ENCODE assay signal across 27 mouse cellular contexts in genomic region chr13:23166471-23166870, GRCm38 (mm10). TPM values are rescaled to one million over a fixed set of nuclear protein-coding genes. Genes with fewer than 3 reads are reported as not detected.
"Had no signal": no experiment of that assay in that cellular context is flagged by ENCODE, and none has a peak within 500 bp of the region (broad histone marks: within the 10 kb centered on the region; RNA-seq: fewer than 3 reads in every experiment).

No protein-coding gene starts in this region.

RNA-seq across cellular contexts. Expression of gene Vmn1r219, which starts 7.4 kb away (rescaled TPM):
- polyA plus RNA-seq: heart, embryonic 11.5 days; heart, embryonic 12.5 days; heart, embryonic 13.5 days; heart, embryonic 14.5 days; heart, embryonic 15.5 days; heart, postnatal 0 days; hindbrain, embryonic 11.5 days; hindbrain, embryonic 12.5 days; hindbrain, embryonic 13.5 days; hindbrain, embryonic 14.5 days; hindbrain, embryonic 15.5 days; hindbrain, embryonic 16.5 days; hindbrain, postnatal 0 days; inflammation-experienced regulatory T-cells, adult 6 months; intestine, embryonic 15.5 days; intestine, embryonic 16.5 days; kidney, adult 2 months; kidney, embryonic 15.5 days; kidney, embryonic 16.5 days; kidney, postnatal 0 days; large intestine, adult 2 months had no signal

RNA-seq across cellular contexts. Expression of gene Vmn1r220, which starts 21.3 kb away (rescaled TPM):
- polyA plus RNA-seq: heart, embryonic 10.5 days; heart, embryonic 11.5 days; heart, embryonic 12.5 days; heart, embryonic 13.5 days; heart, embryonic 14.5 days; heart, embryonic 15.5 days; heart, embryonic 16.5 days; heart, postnatal 0 days; hindbrain, embryonic 10.5 days; hindbrain, embryonic 11.5 days; hindbrain, embryonic 12.5 days; hindbrain, embryonic 13.5 days; hindbrain, embryonic 14.5 days; hindbrain, embryonic 15.5 days; hindbrain, embryonic 16.5 days; hindbrain, postnatal 0 days; inflammation-experienced regulatory T-cells, adult 6 months; intestine, embryonic 14.5 days; intestine, embryonic 15.5 days; intestine, embryonic 16.5 days; intestine, postnatal 0 days; kidney, adult 2 months; kidney, embryonic 14.5 days; kidney, embryonic 15.5 days; kidney, embryonic 16.5 days; kidney, postnatal 0 days; large intestine, adult 2 months had no signal

RNA-seq across cellular contexts. Expression of gene Vmn1r218, which starts 33.5 kb away (rescaled TPM):
- polyA plus RNA-seq: heart, embryonic 10.5 days; heart, embryonic 11.5 days; heart, embryonic 12.5 days; heart, embryonic 13.5 days; heart, embryonic 14.5 days; heart, embryonic 15.5 days; heart, embryonic 16.5 days; heart, postnatal 0 days; hindbrain, embryonic 10.5 days; hindbrain, embryonic 11.5 days; hindbrain, embryonic 12.5 days; hindbrain, embryonic 13.5 days; hindbrain, embryonic 14.5 days; hindbrain, embryonic 15.5 days; hindbrain, embryonic 16.5 days; hindbrain, postnatal 0 days; intestine, embryonic 14.5 days; intestine, embryonic 15.5 days; intestine, embryonic 16.5 days; intestine, postnatal 0 days; kidney, adult 2 months; kidney, embryonic 14.5 days; kidney, embryonic 15.5 days; kidney, embryonic 16.5 days; kidney, postnatal 0 days; large intestine, adult 2 months had no signal

RNA-seq across cellular contexts. Expression of gene Vmn1r221, which starts 47.5 kb away (rescaled TPM):
- polyA plus RNA-seq: heart, embryonic 10.5 days; heart, embryonic 11.5 days; heart, embryonic 12.5 days; heart, embryonic 13.5 days; heart, embryonic 14.5 days; heart, embryonic 15.5 days; heart, embryonic 16.5 days; heart, postnatal 0 days; hindbrain, embryonic 10.5 days; hindbrain, embryonic 11.5 days; hindbrain, embryonic 12.5 days; hindbrain, embryonic 13.5 days; hindbrain, embryonic 14.5 days; hindbrain, embryonic 15.5 days; hindbrain, embryonic 16.5 days; hindbrain, postnatal 0 days; inflammation-experienced regulatory T-cells, adult 6 months; intestine, embryonic 14.5 days; intestine, embryonic 15.5 days; intestine, embryonic 16.5 days; intestine, postnatal 0 days; kidney, adult 2 months; kidney, embryonic 14.5 days; kidney, embryonic 15.5 days; kidney, embryonic 16.5 days; kidney, postnatal 0 days; large intestine, adult 2 months had no signal

RNA-seq across cellular contexts. Expression of gene Vmn1r217, which starts 48.4 kb away (rescaled TPM):
- polyA plus RNA-seq: heart, embryonic 10.5 days; heart, embryonic 11.5 days; heart, embryonic 12.5 days; heart, embryonic 13.5 days; heart, embryonic 14.5 days; heart, embryonic 15.5 days; heart, embryonic 16.5 days; heart, postnatal 0 days; hindbrain, embryonic 10.5 days; hindbrain, embryonic 11.5 days; hindbrain, embryonic 12.5 days; hindbrain, embryonic 13.5 days; hindbrain, embryonic 14.5 days; hindbrain, embryonic 15.5 days; hindbrain, embryonic 16.5 days; hindbrain, postnatal 0 days; inflammation-experienced regulatory T-cells, adult 6 months; intestine, embryonic 14.5 days; intestine, embryonic 15.5 days; intestine, embryonic 16.5 days; intestine, postnatal 0 days; kidney, adult 2 months; kidney, embryonic 14.5 days; kidney, embryonic 15.5 days; kidney, embryonic 16.5 days; kidney, postnatal 0 days; large intestine, adult 2 months had no signal
